Mouse (Mus musculus): ENCODE measurements around the gene Olfr1161. TPM values are rescaled to one million over a fixed set of nuclear protein-coding genes. Genes with fewer than 3 reads are reported as not detected.
"Not testable (repeated sequence)": the region's sequence is repeated elsewhere in the genome, so short reads cannot be mapped to it uniquely, and the experiment has no call there.

Gene Olfr1161
- polyA plus RNA-seq (2017; shearing (Covaris generic)): not detected

DNA sequence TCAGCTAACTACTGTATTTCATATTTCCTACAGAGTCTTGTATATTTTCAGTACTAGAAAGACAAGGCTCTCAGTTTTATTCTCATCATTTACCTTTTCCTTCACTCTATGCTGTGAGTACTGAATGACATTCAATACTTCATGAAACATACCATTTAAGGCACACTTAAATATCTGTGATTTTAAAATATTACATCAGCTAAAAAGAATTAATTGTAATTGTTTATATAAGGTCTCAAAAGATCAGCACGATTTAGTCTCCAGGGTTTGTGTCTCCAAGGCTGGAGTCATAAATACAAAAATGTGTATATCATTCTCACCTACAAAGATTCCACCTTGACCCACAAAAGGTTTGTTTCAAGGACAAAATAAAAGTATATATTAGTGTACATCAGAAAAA is at the start of gene Olfr1161:
Gene Olfr1161, plus strand, starts transcription at position 301 of the 400 bp plus-strand sequence.
- not testable (repeated sequence) for ATAC-seq

DNA sequence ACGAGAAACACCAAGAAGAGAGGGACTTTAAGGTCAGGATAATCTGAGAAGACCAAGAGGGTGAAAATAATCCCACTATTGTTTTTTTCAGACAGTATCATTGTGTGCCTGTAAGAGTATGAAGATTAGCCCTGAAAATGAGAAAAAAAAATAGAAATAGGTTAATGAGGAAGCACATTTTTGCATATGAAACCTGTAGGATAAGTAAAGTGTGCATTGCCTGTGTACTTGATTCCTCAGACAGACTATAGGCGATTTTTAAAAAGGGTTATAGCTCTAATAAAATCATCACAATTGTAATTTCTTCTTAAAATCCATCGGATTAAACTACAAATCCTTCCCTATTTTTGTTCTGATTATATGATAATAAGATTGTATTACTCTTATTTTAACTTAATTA is 48.0 kb upstream of the Olfr1161 start, which contains the start of gene Olfr74:
Gene Olfr74, minus strand, starts transcription at position 101 of the 400 bp plus-strand sequence.
- no peak for ATAC-seq

DNA sequence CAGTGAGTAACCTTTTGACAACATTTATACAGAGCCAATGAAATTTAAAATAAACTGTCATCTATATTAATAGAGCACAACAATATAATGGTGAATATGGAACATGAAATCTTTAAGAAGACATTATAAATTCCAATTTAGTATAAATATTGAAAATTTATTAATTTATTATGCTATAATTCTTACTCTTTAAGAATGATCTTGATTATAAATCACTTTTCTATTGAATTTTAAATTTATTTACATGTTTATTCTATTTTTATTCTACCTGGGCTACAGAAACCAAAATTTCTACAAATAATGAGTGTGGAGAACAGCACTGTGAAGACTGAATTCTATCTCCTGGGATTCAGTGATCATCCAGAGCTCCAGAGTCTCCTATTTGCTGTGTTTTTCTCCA is 32.8 kb upstream of the Olfr1161 start, which contains the start of gene Olfr1158:
Gene Olfr1158, plus strand, starts transcription at position 301 of the 400 bp plus-strand sequence.
- ATAC-seq: no peak

DNA sequence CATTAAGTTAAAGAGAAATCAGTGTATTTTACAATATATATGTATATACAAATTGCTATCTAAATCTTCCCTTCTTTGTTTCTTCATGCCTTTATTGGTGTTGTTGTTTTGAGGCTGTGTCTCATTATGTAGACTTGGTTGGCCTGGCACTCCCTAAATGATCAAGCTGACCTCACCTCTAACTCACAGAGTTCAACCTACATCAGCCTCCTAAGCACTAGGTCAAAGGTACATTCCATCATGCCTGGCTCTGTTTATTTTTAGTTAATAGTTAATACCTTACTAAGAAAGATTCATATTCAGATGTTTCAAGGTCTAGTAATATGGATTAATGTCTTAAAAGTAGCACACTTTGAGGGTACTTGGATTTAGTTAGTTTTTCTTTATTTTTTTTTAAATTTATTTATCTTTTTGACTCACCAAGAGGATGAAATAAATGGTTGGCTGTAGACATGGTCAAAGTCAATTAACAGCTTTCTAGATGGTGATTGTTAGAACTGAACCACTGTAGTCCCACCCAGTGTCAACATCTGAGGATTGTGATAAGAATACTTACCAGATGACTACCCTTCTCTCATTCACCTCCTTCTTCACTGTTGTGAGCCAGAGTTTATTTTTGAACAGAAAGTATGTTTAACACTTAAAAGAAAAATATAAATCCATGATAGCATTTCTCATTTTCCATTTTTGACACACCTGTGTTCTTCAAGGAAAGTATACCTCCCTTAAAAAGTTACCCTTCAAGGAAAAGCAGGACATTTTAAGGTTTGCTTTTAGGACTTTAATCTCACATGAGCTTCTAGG is 14.9 kb upstream of the Olfr1161 start, which contains the start of gene Olfr1160:
Gene Olfr1160, minus strand, starts transcription at position 754 of the 804 bp plus-strand sequence.
- ATAC-seq: no peak

DNA sequence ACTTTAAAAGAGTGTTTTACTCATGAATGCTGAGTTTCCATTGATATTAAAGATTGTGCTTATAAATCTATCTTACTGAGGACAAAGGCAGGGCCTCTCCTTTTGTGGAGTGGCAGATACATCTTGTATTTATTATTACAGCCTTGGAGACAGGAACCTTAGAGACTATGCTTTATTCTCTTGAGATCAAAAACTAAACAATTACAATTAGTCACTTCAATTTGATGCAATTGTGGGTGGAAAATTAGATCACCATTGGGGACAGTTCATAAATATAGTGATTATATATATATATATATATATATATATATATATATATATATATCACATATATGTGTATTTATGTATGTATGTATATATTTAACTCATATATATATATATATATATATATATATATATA is 15.0 kb downstream of the Olfr1161 start, which contains the start of gene Olfr73:
Gene Olfr73, minus strand, starts transcription at position 101 of the 400 bp plus-strand sequence.
- no peak for ATAC-seq

DNA sequence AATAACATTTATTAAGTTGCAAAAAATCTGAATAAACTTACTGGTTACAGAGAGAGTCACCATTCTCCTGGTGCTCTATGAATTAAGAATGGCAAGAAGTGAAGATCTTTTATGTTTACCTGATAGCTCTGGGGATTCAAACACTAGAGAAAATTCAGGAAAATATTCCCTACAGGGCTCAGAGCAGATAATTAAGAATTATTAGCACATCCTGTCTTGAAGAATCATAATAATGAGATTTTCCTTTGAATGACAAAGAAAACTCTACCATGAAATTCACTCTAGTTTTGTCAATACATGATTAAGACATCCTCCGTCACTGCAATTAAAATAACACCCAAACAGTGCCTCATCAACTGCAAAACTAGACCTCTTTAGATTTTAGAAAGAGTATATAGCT is 28.5 kb downstream of the Olfr1161 start, which contains the start of gene Olfr1162:
Gene Olfr1162, minus strand, starts transcription at position 101 of the 400 bp plus-strand sequence.
- no peak for ATAC-seq

DNA sequence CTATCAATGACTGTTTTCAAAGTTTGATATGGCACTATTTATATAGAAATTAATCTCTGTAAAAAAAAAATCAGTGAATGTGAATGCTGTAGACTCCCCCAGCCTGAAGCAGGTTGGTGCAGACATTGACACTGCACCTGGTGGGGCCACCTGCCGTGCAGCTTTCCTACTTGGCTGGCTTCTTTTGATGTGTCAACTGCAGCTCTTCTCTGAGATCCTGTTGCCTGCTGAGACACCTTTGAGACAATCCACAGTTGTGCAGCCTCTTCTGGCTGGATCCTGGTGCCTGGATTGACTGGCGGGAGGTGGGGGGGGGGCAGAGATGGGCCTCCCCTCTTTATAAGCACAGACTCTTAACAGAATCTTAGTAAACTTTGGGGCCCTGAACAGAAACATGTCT is 41.0 kb downstream of the Olfr1161 start:
- no peak for ATAC-seq

DNA sequence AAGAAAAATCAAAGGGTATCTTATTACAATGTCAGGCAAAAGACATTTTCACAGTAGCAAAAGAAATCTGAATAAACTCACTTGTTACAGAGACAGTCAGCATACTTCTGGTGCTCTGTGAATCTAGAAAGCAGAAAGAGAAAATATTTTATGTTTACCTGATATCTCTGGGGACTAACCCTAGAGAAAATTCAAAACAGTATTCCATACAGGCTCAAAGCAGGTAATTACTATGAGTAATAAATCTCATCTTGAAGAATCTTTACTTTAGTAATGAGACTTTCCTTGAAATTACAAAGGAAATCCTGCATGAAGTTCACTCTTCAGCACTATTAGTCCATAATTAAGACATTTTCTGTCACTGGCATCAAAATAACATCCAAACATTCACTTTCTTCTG is 49.2 kb downstream of the Olfr1161 start, which contains the start of gene Olfr1163:
Gene Olfr1163, minus strand, starts transcription at position 101 of the 400 bp plus-strand sequence.
- no peak for ATAC-seq

Other genes starting within 250 kb of the Olfr1161 start
- not detected for gene Olfr152, start 243.3 kb upstream of the Olfr1161 start, polyA plus RNA-seq (2017; shearing (Covaris generic))
- not detected for gene Olfr1143, start 222.2 kb upstream of the Olfr1161 start, polyA plus RNA-seq (2017; shearing (Covaris generic))
- not detected for gene Olfr1145, start 213.0 kb upstream of the Olfr1161 start, polyA plus RNA-seq (2017; shearing (Covaris generic))
- gene Olfr1148, start 192.2 kb upstream of the Olfr1161 start, polyA plus RNA-seq (2017; shearing (Covaris generic)): not detected
- not detected for gene Olfr1150-ps1, start 178.8 kb upstream of the Olfr1161 start, polyA plus RNA-seq (2017; shearing (Covaris generic))
- not detected for gene Olfr1151, start 166.9 kb upstream of the Olfr1161 start, polyA plus RNA-seq (2017; shearing (Covaris generic))
- gene Olfr1152, start 156.3 kb upstream of the Olfr1161 start, polyA plus RNA-seq (2017; shearing (Covaris generic)): under 1 TPM in 1 of 2 experiments, not detected in 1; 0.08 TPM
- gene Olfr1153, start 127.8 kb upstream of the Olfr1161 start, polyA plus RNA-seq (2017; shearing (Covaris generic)): under 1 TPM in 1 of 2 experiments, not detected in 1; 0.34 TPM
- gene Olfr1154, start 117.6 kb upstream of the Olfr1161 start, polyA plus RNA-seq (2017; shearing (Covaris generic)): not detected
- not detected for gene Olfr1155, start 77.6 kb upstream of the Olfr1161 start, polyA plus RNA-seq (2017; shearing (Covaris generic))
- gene Olfr1156, start 69.7 kb upstream of the Olfr1161 start, polyA plus RNA-seq (2017; shearing (Covaris generic)): under 1 TPM in 1 of 2 experiments, not detected in 1; 0.13 TPM
- under 1 TPM in 1 of 2 experiments, not detected in 1; 0.11 TPM for gene Olfr1157, start 54.5 kb upstream of the Olfr1161 start, polyA plus RNA-seq (2017; shearing (Covaris generic))
- gene Olfr74, start 48.1 kb upstream of the Olfr1161 start, polyA plus RNA-seq (2017; shearing (Covaris generic)): not detected
- not detected for gene Olfr1158, start 32.7 kb upstream of the Olfr1161 start, polyA plus RNA-seq (2017; shearing (Covaris generic))
- under 1 TPM in 1 of 2 experiments, not detected in 1; 0.05 TPM for gene Olfr1160, start 14.5 kb upstream of the Olfr1161 start, polyA plus RNA-seq (2017; shearing (Covaris generic))
- gene Olfr73, start 14.9 kb downstream of the Olfr1161 start, polyA plus RNA-seq (2017; shearing (Covaris generic)): not detected
- under 1 TPM in 1 of 2 experiments, not detected in 1; 0.13 TPM for gene Olfr1162, start 28.4 kb downstream of the Olfr1161 start, polyA plus RNA-seq (2017; shearing (Covaris generic))
- under 1 TPM in 1 of 2 experiments, not detected in 1; 0.32 TPM for gene Olfr1163, start 49.1 kb downstream of the Olfr1161 start, polyA plus RNA-seq (2017; shearing (Covaris generic))
- not detected for gene Olfr1164, start 71.2 kb downstream of the Olfr1161 start, polyA plus RNA-seq (2017; shearing (Covaris generic))
- not detected for gene Olfr1166, start 105.5 kb downstream of the Olfr1161 start, polyA plus RNA-seq (2017; shearing (Covaris generic))
- gene Olfr1167, start 132.4 kb downstream of the Olfr1161 start, polyA plus RNA-seq (2017; shearing (Covaris generic)): not detected
- gene Olfr1168, start 159.1 kb downstream of the Olfr1161 start, polyA plus RNA-seq (2017; shearing (Covaris generic)): not detected
- gene Olfr1170, start 205.6 kb downstream of the Olfr1161 start, polyA plus RNA-seq (2017; shearing (Covaris generic)): not detected